8 mouse cellular contexts compared by ENCODE assay signal in genomic region chr16:95647854-95648253, GRCm38 (mm10). TPM values are rescaled to one million over a fixed set of nuclear protein-coding genes. Genes with fewer than 3 reads are reported as not detected.
A peak's percentile ranks its signal among the peaks of the same experiment; 100 is the strongest.
DNase-seq lines count a peak whose midpoint lies in the region; ATAC-seq and TF ChIP-seq lines count a peak whose summit lies in the region.

No protein-coding gene starts in this region.

- peak; percentile 46 for ATAC-seq in activated CD4-positive, CD25-positive, alpha-beta regulatory T cell, adult 4 months
- peak; percentile 52; the same call in 1 of the 2 replicates for ATAC-seq in kidney, embryonic 15.5 days (replicated peaks; ENCODE audit: low FRiP score)
- ATAC-seq in limb, embryonic 14.5 days (ENCODE audit: low FRiP score, low read depth) = peak; percentile 72; the same call in 1 of the 2 replicates
- peak; percentile 69 for ATAC-seq in neural tube, embryonic 14.5 days (ENCODE audit: low read depth)

- H3K27ac ChIP-seq in kidney, embryonic 15.5 days = no peak overlapping the region
- no peak overlapping the region for H3K27ac ChIP-seq in limb, embryonic 14.5 days (replicated peaks; ENCODE audit: low read depth, low read length)
- H3K27ac ChIP-seq in neural tube, embryonic 14.5 days (ENCODE audit: low read depth, low read length) = no peak overlapping the region

- WGBS in kidney, embryonic 15.5 days = 5% methylated on average over 13 of the region's 13 CpGs
- 8% methylated on average over 13 of the region's 13 CpGs for WGBS in limb, embryonic 14.5 days
- 16% methylated on average over 13 of the region's 13 CpGs for WGBS in neural tube, embryonic 14.5 days

- TF ChIP-seq POLR2A in limb, embryonic 14.5 days (IDR thresholded peaks at IDR 0.05; ENCODE audit: borderline replicate concordance, extremely low read depth, insufficient read depth, insufficient read length) = no peak

- H3K4me2 ChIP-seq in kidney, embryonic 15.5 days = 0 out of 2 replicates have a peak overlapping the region, but pooled peaks have one; percentile 9
- no peak overlapping the region for H3K4me2 ChIP-seq in limb, embryonic 14.5 days (replicated peaks; ENCODE audit: low read depth, low read length, severe bottlenecking)
- no peak overlapping the region; the same call in 1 of the 2 replicates for H3K4me2 ChIP-seq in neural tube, embryonic 14.5 days (ENCODE audit: low read depth, low read length)

- no peak overlapping the region for H3K9ac ChIP-seq in kidney, embryonic 15.5 days
- H3K9ac ChIP-seq in limb, embryonic 14.5 days (ENCODE audit: low read depth, low read length, severe bottlenecking) = no peak overlapping the region
- H3K9ac ChIP-seq in neural tube, embryonic 14.5 days (replicated peaks; ENCODE audit: low read depth, low read length) = no peak overlapping the region

- no peaks in the 10 kb centered on the region for H3K9me3 ChIP-seq in kidney, embryonic 15.5 days (replicated peaks)
- H3K9me3 ChIP-seq in limb, embryonic 14.5 days (ENCODE audit: control insufficient read depth, low read length) = no peaks in the 10 kb centered on the region
- H3K9me3 ChIP-seq in neural tube, embryonic 14.5 days (ENCODE audit: control insufficient read depth, low read length) = no peaks in the 10 kb centered on the region

- no peaks in the 10 kb centered on the region for H3K27me3 ChIP-seq in kidney, embryonic 15.5 days
- H3K27me3 ChIP-seq in limb, embryonic 14.5 days (ENCODE audit: control insufficient read depth, insufficient read depth, low read length) = no peaks in the 10 kb centered on the region
- H3K27me3 ChIP-seq in neural tube, embryonic 14.5 days (ENCODE audit: control insufficient read depth, insufficient read depth, low read length) = no peaks in the 10 kb centered on the region

- intact Hi-C loops in gastrocnemius, postnatal 36 days (cut with DNase I) = loop anchor here (2.0 kb wide), 1 partner anchor 315 kb away; no protein-coding TSS in a partner anchor

- no peak overlapping the region for H3K4me3 ChIP-seq in kidney, embryonic 15.5 days (replicated peaks)
- H3K4me3 ChIP-seq in limb, embryonic 14.5 days (replicated peaks; ENCODE audit: low read length) = no peak overlapping the region
- no peak overlapping the region for H3K4me3 ChIP-seq in neural tube, embryonic 14.5 days (ENCODE audit: low read depth, low read length)

- no peaks in the 10 kb centered on the region for H3K36me3 ChIP-seq in kidney, embryonic 15.5 days
- H3K36me3 ChIP-seq in limb, embryonic 14.5 days (ENCODE audit: control insufficient read depth, insufficient read depth, low read length) = no peaks in the 10 kb centered on the region
- no peaks in the 10 kb centered on the region for H3K36me3 ChIP-seq in neural tube, embryonic 14.5 days (ENCODE audit: control insufficient read depth, insufficient read depth, low read length)

- H3K4me1 ChIP-seq in kidney, embryonic 15.5 days = peaks cover 5% of the 10 kb centered on the region; the same call in 1 of the 2 replicates
- peaks cover 9% of the 10 kb centered on the region; the same call in 1 of the 2 replicates for H3K4me1 ChIP-seq in limb, embryonic 14.5 days (ENCODE audit: control insufficient read depth, insufficient read depth, low read length)
- H3K4me1 ChIP-seq in neural tube, embryonic 14.5 days (ENCODE audit: control insufficient read depth, insufficient read depth, low read length) = no peaks in the 10 kb centered on the region

- DNase-seq in 3T3-L1 (ENCODE audit: low read depth, low spot score) = peak; percentile 71
- DNase-seq in embryo, embryonic 10 days (ENCODE audit: low spot score) = peak; percentile 90
- DNase-seq in gastrocnemius, postnatal 36 days = peak; percentile 60 to 68
- peak; percentile 75 for DNase-seq in limb, embryonic 14.5 days (ENCODE audit: low spot score)
- peak; percentile 90 for DNase-seq in testis, postnatal 10 days (ENCODE audit: low spot score)

RNA-seq across cellular contexts. Expression of gene Ets2, which starts 54.0 kb away (rescaled TPM):
- 1 to 10 TPM; 4.2 to 4.3 TPM for polyA plus RNA-seq in activated CD4-positive, CD25-positive, alpha-beta regulatory T cell, adult 4 months (2017; shearing (Covaris generic))
- total RNA-seq in gastrocnemius, postnatal 36 days (2021) = 10 to 100 TPM; 29.7 to 33.0 TPM
- 62.1 and 63.1 TPM in 2 replicates for polyA plus RNA-seq in kidney, embryonic 15.5 days (2015; fragmentation: Nextera tagmentation; extraction: Ambion mirVana)
- polyA plus RNA-seq in limb, embryonic 14.5 days (2012; rRNA removed) = 86.2 and 115 TPM in 2 replicates
- 80.4 and 93.3 TPM in 2 replicates for polyA plus RNA-seq in limb, embryonic 14.5 days (2014; fragmentation: Nextera tagmentation; extraction: Ambion mirVana)
- 21.4 and 35.4 TPM in 2 replicates for polyA plus RNA-seq in neural tube, embryonic 14.5 days (2014; fragmentation: Nextera tagmentation; extraction: Ambion mirVana)
